Mouse (Mus musculus): Measurements from ENCODE around the gene Mog.

DNA sequence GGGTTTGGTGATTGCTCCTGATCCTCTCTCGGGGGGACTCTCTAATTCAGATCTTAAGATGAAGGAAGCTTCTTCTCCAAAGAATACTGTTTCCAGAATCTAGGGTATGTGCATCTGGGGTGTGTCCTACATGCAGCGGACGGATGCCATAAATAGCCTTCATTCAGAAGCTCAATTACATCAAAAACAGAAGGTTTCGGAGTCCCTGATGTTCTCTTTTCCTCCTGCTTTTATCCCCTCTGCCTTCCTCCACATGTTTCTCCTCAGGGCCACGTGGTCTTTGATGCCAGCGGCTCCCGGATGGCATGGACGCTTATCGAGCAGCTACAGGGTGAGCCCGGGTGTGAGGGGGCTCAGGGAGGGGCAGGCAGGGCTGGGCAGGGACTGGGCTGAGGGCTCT, 39.9 kb upstream of the Mog start:
- TF ChIP-seq CTCF (IDR thresholded peaks at IDR 0.05; ENCODE audit: borderline replicate concordance, insufficient read depth, low read length), result no peak
- no peak for TF ChIP-seq POLR2A (IDR thresholded peaks at IDR 0.05; ENCODE audit: low read depth, low read length)

Measured in embryonic fibroblast, embryonic 13.5 days (primary cell).